Mouse (Mus musculus) C2C12 (cell line): ENCODE measurements around the gene Racgap1.
A peak's percentile ranks its signal among the peaks of the same experiment; 100 is the strongest.

ENCODE experiments used
- CTCF ChIP-seq: IDR thresholded peaks from one replicate; pipeline ENCODE4 v1.5.1; 2011; ENCODE audit not compliant: control insufficient read depth, insufficient read depth, insufficient read length
- MAX ChIP-seq: IDR thresholded peaks from one replicate; pipeline ENCODE4 v1.6.1; 2011; ENCODE audit warnings: mild to moderate bottlenecking, control low read depth
- MYOD1 ChIP-seq: IDR thresholded peaks from one replicate; pipeline ENCODE4 v1.6.1; 2011; ENCODE audit warnings: low read depth; ENCODE audit not compliant: control insufficient read depth, insufficient read length

- no peak for TF ChIP-seq CTCF
- TF ChIP-seq MAX: peak; percentile 89
- peak; percentile 72 for TF ChIP-seq MYOD1
Observed at GRCm38 (mm10) chr15:99644776-99645175, 6.7 kb downstream of the Racgap1 start.
